Mouse (Mus musculus): Measurements from ENCODE around the gene Gm21788. TPM values are rescaled to one million over a fixed set of nuclear protein-coding genes. Genes with fewer than 3 reads are reported as not detected.
"Not testable (repeated sequence)": the region's sequence is repeated elsewhere in the genome, so short reads cannot be mapped to it uniquely, and the experiment has no call there.

The Gm21788 gene
- not detected for total RNA-seq (2021)

DNA sequence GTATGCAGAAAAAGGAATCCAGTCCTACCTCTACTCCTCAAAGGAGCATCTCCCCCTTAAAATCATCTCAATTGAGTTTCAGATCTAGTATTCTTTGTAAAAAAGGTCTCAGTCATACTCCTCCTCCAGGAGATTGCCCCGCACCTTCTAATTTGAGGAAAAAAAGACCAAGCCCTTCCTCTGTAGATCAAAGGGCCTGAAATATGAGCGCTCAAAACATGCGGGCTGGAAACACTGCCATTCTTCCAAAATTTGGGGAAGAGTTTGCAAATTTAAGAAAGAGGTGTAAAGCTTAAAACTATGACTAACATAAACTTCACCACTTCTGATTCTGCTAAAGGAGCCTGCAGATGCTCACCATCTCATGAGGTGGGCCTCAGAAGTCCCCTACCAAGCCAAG lies at the start of gene Gm21788:
TSS of gene Gm21788 (plus strand) at position 301 of the 400 bp plus-strand sequence.
- intact Hi-C loops (cut with DNase I); DNase-seq (ENCODE audit: low spot score): not testable (repeated sequence)

Other genes starting within 250 kb of the Gm21788 start
- not detected for gene Gm21244, start 235.7 kb upstream of the Gm21788 start, total RNA-seq (2021)
- not detected for gene Gm28998, start 151.2 kb upstream of the Gm21788 start, total RNA-seq (2021)
- gene Gm20826, start 233.5 kb downstream of the Gm21788 start, total RNA-seq (2021): not detected